ENCODE assay signal across 8 mouse cellular contexts in genomic region chr9:13809937-13810336, GRCm38 (mm10). TPM values are rescaled to one million over a fixed set of nuclear protein-coding genes. Genes with fewer than 3 reads are reported as not detected.
DNase-seq lines count a peak whose midpoint lies in the region; TF ChIP-seq lines count a peak whose summit lies in the region.

No protein-coding gene starts in this region.

- TF ChIP-seq CTCF in brain, embryonic 14.5 days (IDR thresholded peaks at IDR 0.05; ENCODE audit: borderline replicate concordance, extremely low read depth, insufficient read depth, insufficient read length), result peak; percentile 32; the same call in 1 of the 2 replicates

- no peak for TF ChIP-seq POLR2A in brain, embryonic 14.5 days (IDR thresholded peaks at IDR 0.05; ENCODE audit: borderline replicate concordance, extremely low read depth, insufficient read depth, insufficient read length, poor library complexity, severe bottlenecking)

- DNase-seq in kidney, postnatal 4 days, result peak; percentile 11 to 30
- no peak for DNase-seq in kidney, postnatal 25 days
- peak; percentile 37 for DNase-seq in thymus, postnatal 4 days
- no peak for DNase-seq in thymus, postnatal 10 days (ENCODE audit: low spot score in 2 of 2)
- DNase-seq in brain, embryonic 14.5 days (ENCODE audit: low read depth), result peak; percentile 19
- DNase-seq in neural tube, embryonic 10.5 days (ENCODE audit: extremely low spot score, low spot score), result no peak
- no peak for DNase-seq in layer of hippocampus, adult 9-11 months
- no peak for DNase-seq in T-cell, adult 2 months (ENCODE audit: low spot score)

RNA-seq across cellular contexts. Expression of gene Cep57, which starts 17.0 kb away (rescaled TPM):
- polyA plus RNA-seq in brain, embryonic 14.5 days (2012; rRNA removed), result 34.7 and 40.4 TPM in 2 replicates

RNA-seq across cellular contexts. Expression of gene Fam76b, which starts 17.6 kb away (rescaled TPM):
- 35.9 and 44.6 TPM in 2 replicates for polyA plus RNA-seq in brain, embryonic 14.5 days (2012; rRNA removed)

Comparison
In these comparisons a context has a peak if more than half of its experiments do, and no peak if none do; other contexts are left out.
1. DNase-seq: peak in kidney, postnatal 4 days (2 of 2), thymus, postnatal 4 days (single experiment) and brain, embryonic 14.5 days (single experiment); none in kidney, postnatal 25 days (0 of 2), thymus, postnatal 10 days (0 of 2), neural tube, embryonic 10.5 days (single experiment), layer of hippocampus, adult 9-11 months (single experiment) and T-cell, adult 2 months (single experiment).